Mouse (Mus musculus) left cerebral cortex, adult 18-20 months (tissue): ENCODE data around the gene Ccdc6. TPM values are rescaled to one million over a fixed set of nuclear protein-coding genes. Genes with fewer than 3 reads are reported as not detected.

Experiments
- DNase-seq, 2 experiments: peaks; one replicate each; pipeline ENCODE4 v3.0.0; 2021 to 2022; ENCODE audit warnings: low spot score in 2 of 2, mixed read lengths in 1 of 2
- total RNA-seq, 2 experiments: library from RNA; stranded (reverse); gene quantifications; 2 replicates each; pipeline ENCODE4 v1.2.3; 2021

Ccdc6 gene
- total RNA-seq, 2 experiments from 2014 or later = 53.7 to 65.9 TPM

DNA sequence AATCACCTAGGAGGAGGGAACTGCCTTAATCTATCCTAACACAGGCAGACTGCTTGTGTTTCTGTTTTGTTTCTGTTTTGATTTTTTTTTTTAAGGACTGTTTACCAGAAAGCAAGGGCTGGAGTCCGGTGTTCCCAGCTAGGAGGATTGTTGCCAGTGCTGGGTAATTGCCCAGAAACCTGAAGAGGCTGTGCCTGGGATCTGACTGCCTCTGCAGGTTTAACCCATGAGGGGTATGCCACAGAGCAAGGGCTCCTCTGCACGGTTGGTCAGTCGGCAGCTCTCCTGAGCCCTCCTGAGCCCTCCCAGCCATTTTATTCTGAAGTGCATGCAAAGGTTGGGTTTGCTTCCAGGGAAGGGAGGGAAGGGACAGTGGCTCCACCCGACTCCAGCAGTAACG is 66.8 kb downstream of the Ccdc6 start:
- DNase-seq = no peak

DNA sequence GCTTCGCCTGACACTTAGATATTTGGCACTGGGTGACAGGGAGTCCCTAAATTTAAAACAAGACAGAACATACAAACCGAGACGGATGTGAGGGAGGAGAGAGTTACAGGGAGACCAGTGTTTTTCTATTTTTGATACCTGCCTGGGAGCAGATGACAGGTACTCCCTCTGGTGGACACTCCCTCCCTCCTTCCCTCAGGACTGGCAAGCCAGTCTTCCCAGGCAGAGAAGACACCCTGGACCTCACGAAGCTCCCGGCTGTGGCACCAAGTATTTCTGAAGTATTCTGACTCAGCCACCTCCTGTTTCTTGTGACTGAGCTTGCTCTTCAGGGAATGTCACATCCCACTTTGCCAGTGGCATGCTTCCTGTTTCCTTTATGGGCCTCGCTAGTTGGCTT is 69.0 kb downstream of the Ccdc6 start:
- DNase-seq = peak; percentile 47 to 55

DNA sequence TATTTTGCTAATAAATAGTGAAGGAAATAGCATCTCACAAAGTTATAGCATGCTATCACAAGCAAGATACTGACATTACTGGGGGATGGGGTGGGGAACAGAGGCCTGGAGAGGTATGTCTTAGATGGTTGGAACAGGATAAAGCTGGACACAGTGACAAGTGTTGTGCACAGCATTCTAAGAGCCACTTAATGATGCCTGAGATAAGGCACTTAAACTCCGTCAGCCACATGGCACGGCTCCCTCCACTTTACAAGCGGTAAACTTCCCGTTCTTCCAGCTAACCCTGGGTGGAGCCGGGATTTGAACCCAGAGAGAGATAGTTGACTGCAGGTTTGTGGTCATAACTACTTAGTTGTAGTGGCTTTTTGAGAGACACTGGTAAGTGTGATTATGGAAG is 69.5 kb downstream of the Ccdc6 start:
- DNase-seq = no peak

DNA sequence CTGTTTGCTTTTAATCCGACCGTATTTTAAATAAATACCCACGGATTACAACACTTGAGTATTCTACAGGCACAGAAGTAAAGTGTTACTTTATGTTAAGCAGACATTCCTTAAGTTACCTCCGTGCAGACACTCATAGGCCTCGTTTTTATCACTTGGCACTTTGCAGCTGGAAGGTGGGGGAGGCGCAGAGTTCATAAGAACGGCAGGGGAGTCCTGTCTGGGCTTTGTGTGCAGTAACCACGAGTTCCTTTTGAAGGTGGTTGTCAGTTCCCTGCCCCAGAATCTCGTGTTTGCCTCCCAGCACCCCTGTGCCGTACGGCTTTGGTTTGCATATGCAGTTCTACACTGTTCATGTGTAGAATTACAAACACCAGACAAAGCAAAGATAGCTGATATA is 70.7 kb downstream of the Ccdc6 start:
- no peak for DNase-seq

DNA sequence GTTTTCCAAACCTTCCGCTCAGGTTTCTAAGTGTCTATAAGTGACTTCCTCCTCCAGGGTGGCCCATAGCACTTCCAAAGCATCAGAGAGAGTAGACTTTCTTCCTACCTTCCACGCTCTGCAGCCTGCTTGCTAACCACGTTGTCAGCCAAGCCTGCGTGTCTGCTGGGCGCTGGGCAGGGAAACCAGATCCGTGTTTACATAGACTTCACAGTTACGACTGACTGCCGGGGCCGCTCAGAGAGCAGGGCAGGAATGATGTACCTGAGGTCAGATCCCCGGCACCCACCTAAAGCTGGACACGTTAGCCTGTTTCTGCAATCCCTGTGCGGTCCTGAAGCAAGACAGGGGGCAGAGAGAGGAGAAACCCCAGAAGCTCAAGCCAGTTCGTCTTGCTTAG is 71.5 kb downstream of the Ccdc6 start:
- peak in 1 of 2 experiments; percentile 40 for DNase-seq

DNA sequence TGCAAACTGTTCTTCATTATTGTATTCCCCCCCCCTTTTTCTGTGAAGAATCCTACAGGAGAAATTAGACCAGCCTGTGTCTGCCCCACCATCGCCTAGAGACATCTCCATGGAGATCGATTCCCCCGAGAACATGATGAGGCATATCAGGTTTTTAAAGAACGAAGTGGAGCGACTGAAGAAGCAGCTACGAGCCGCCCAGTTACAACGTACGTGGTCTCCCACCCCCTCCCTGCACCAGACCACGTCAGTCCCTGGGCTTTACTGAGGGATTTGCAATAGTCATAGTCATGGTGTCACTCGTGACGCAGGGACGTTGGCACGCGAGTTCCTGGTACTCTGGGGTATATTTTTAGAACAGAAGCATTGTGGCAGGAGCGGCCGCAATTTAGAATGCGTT is 72.1 kb downstream of the Ccdc6 start:
- peak; percentile 56 to 58 for DNase-seq

GRCm38 (mm10) chr10:70173314-70173713 is 76.4 kb downstream of the Ccdc6 start:
- peak; percentile 49 to 72 for DNase-seq

DNA sequence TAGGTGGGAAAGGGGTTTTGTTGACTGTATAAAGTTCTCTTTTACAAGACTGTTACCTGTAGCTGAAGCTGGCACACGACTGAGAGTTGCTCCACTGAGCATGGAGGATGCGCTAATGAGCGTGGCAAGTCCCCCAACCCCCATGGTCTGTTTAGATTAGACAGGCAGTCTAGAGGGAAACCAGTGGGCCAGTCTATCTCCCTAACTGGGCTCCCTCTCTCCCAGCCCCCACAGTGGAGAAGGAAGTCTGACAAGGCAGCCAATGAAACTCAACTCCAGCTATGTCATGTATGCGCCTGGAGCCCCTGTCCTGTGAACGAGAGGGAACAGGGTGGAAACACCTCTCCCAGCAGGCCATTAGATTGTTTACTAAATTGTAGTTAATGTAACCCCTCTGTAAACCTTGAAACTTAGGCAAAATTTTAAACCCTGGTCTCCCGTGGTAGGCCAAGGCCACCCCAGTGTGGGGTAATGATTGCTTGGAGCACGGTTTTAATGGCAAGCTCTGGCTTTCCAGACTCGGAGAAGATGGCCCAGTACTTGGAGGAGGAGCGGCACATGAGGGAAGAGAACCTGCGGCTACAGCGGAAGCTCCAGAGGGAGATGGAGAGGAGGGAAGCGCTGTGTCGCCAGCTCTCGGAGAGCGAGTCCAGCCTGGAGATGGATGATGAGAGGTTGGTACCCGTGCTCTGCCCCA is 77.7 kb downstream of the Ccdc6 start:
- DNase-seq = no peak

GRCm38 (mm10) chr10:70180727-70181126 is 83.8 kb downstream of the Ccdc6 start:
- no peak for DNase-seq

DNA sequence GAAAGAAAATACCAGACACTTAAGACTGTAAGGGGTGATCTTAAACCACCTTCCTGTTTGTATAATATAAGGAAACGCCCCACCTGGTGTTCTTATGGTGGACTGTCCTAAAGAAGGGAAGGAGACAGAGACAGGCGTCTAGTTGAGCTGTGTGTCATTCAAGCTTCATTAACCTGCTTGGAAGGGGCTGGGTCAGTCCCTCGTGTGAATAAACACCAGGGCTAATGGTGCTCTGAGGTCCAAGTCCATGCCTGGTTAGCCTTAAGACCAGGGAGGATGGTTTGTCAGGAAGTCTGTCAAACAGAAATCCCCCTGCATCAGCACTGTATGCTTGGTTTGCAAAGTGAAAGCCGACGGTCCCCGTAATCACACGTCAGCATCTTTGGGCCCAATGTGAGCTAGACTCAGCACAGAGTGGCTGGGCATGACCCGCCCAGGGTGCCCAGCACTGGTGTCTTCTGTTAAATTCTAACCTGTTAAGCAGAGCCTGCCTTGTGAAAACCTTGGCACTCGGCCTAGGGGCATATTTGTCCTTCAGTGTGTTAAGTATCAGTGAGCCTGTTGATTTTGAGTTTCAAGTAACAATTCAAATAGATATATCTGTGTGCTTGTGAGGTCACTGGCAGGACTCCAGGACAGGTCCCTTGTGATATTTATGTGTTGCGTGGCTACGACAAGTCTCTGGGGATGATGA is 84.5 kb downstream of the Ccdc6 start:
- no peak for DNase-seq

GRCm38 (mm10) chr10:70183210-70184080 is 86.5 kb downstream of the Ccdc6 start:
- no peak for DNase-seq

DNA sequence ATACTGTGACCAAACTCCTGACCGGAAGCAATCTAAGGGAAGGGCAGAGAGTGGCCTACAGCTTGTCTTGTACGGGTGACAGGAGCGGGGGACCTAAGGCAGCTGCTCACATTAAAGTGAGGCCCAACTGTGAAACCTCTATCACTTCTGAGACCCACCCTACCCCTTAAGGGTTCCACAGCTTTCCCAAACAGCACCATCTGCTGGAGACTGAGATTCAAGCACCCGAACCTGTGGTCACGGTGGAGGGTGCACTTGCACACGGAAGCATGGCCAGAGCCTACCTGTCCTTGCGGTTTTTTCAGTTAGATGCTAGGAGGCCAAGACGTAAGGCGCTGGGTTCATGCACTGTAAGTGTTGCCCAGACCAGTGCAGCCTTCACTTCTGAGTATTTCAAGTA is 89.2 kb downstream of the Ccdc6 start:
- peak; percentile 20 to 49 for DNase-seq

GRCm38 (mm10) chr10:70186586-70186985 is 89.7 kb downstream of the Ccdc6 start:
- DNase-seq = no peak

GRCm38 (mm10) chr10:70189864-70190263 is 92.9 kb downstream of the Ccdc6 start:
- DNase-seq = no peak

GRCm38 (mm10) chr10:70194283-70194682 is 97.4 kb downstream of the Ccdc6 start:
- DNase-seq = no peak

- no peak for DNase-seq
These were observed 98.4 kb downstream of the Ccdc6 start for GRCm38 (mm10) chr10:70195279-70195678.

GRCm38 (mm10) chr10:70195786-70196185 is 98.9 kb downstream of the Ccdc6 start:
- no peak for DNase-seq

- no peak for DNase-seq
These were observed 99.7 kb downstream of the Ccdc6 start for GRCm38 (mm10) chr10:70196666-70197065.

DNA sequence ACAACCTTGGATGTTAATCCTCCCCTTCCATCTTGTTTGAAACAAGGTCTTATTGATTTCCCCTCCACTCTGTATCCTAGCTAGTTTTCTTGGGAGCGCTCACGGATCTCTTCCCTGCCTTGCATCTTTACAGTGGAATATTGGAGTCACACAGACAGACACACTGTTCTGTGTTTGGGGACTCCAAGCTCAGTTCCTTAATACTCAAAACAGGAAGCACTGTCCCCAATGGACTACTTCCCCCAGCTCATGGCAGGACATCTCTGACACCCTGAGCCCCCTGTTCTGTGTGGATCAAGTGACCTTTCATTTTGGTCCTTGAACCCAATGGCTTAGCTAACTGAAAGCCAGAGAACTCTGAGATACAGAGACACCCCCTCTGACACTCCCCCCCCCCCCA is 100.7 kb downstream of the Ccdc6 start:
- no peak for DNase-seq

DNA sequence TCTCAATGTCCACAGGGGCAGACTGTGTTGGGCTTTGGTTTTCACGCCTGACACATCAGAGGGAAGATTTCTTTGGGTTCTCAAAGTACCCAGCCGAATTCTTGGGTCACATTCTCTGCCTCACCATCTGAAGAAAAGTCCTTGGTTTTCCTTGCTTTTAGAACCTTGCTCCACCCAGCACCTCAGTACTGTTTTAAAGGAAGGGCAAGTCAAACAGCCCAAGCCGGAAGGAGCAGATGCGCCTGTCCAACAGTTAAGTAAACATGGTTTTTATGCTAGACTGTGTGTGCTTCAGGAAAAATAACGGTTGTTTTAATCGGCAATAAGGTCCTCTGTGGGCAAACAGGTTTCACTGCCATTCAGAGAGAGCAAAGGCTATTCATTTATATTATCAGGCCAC is 101.1 kb downstream of the Ccdc6 start:
- no peak for DNase-seq

- DNase-seq = no peak
These were observed 102.1 kb downstream of the Ccdc6 start for GRCm38 (mm10) chr10:70198951-70199463.
